Mouse (Mus musculus) forebrain, postnatal 0 days (tissue): ENCODE measurements around the gene Adamts4. TPM values are rescaled to one million over a fixed set of nuclear protein-coding genes. Genes with fewer than 3 reads are reported as not detected.
A peak's percentile ranks its signal among the peaks of the same experiment; 100 is the strongest.

Experiments
- ATAC-seq: fragments of 200-750 bp; cut with Nextera tagmentation; 2 replicates; pipeline ENCODE4 v1.8.0; 2017; ENCODE audit warnings: mild to moderate bottlenecking, moderate library complexity
- DNase-seq: peaks from one replicate; pipeline ENCODE4 v3.0.0-alpha.2; 2015
- H3K27ac ChIP-seq: fragments of 300-500 bp; sonication (generic); 2 replicates; pipeline ENCODE4 v1.5.1; 2014; ENCODE audit warnings: low read depth, mild to moderate bottlenecking, antibody characterized with exemption, low read length, moderate library complexity, mixed read lengths
- H3K27me3 ChIP-seq: fragments of 300-500 bp; sonication (generic); 2 replicates; pipeline ENCODE4 v1.6.1; 2014; ENCODE audit warnings: mild to moderate bottlenecking, low read length, mixed read lengths; ENCODE audit not compliant: insufficient read depth
- H3K36me3 ChIP-seq: fragments of 300-500 bp; sonication (generic); 2 replicates; pipeline ENCODE4 v1.6.1; 2014; ENCODE audit warnings: mild to moderate bottlenecking, moderate library complexity; ENCODE audit not compliant: insufficient read depth
- H3K4me1 ChIP-seq: fragments of 300-500 bp; sonication (generic); 2 replicates; pipeline ENCODE4 v1.6.1; 2014; ENCODE audit warnings: antibody characterized with exemption; ENCODE audit not compliant: insufficient read depth
- H3K4me2 ChIP-seq: fragments of 300-500 bp; sonication (generic); 2 replicates; pipeline ENCODE4 v1.6.1; 2014; ENCODE audit warnings: low read depth, mild to moderate bottlenecking, moderate library complexity
- H3K4me3 ChIP-seq: fragments of 300-500 bp; sonication (generic); 2 replicates; pipeline ENCODE4 v1.5.1; 2014; ENCODE audit warnings: low read depth, low read length, mixed read lengths
- H3K9ac ChIP-seq: fragments of 300-500 bp; sonication (generic); 2 replicates; pipeline ENCODE4 v1.6.1; 2014; ENCODE audit warnings: mild to moderate bottlenecking
- H3K9me3 ChIP-seq: fragments of 300-500 bp; sonication (generic); 2 replicates; pipeline ENCODE4 v1.6.1; 2016; ENCODE audit warnings: low read length
- CTCF ChIP-seq: sonication (generic); IDR thresholded peaks from 2 replicates; pipeline ENCODE4 v1.5.1; 2016; ENCODE audit warnings: antibody characterized with exemption, control low read depth, low read depth
- WGBS: fragments of 180-500 bp; shearing (Covaris S2); extraction: QIAGEN DNeasy Blood & Tissue Kit; methylation state at CpG from one replicate; pipeline ENCODE4 v1.1.7; 2014; 5-methylcytosine and 5-hydroxymethylcytosine counted together
- polyA plus RNA-seq: library from polyadenylated mRNA; unstranded; fragments of >200 nt; fragmentation: Nextera tagmentation; extraction: Ambion mirVana; gene quantifications from 2 replicates; pipeline ENCODE4 v1.2.1, GENCODE M21; 2015
- total RNA-seq: library from RNA; depleted of rRNA; stranded (reverse); fragments of >200 nt; gene quantifications from 2 replicates; pipeline ENCODE4 v1.2.3, GENCODE M21; 2014

Adamts4 gene
- total and polyA plus RNA-seq, 2 experiments from 2014 or later, result 5.6 to 5.9 TPM

DNA sequence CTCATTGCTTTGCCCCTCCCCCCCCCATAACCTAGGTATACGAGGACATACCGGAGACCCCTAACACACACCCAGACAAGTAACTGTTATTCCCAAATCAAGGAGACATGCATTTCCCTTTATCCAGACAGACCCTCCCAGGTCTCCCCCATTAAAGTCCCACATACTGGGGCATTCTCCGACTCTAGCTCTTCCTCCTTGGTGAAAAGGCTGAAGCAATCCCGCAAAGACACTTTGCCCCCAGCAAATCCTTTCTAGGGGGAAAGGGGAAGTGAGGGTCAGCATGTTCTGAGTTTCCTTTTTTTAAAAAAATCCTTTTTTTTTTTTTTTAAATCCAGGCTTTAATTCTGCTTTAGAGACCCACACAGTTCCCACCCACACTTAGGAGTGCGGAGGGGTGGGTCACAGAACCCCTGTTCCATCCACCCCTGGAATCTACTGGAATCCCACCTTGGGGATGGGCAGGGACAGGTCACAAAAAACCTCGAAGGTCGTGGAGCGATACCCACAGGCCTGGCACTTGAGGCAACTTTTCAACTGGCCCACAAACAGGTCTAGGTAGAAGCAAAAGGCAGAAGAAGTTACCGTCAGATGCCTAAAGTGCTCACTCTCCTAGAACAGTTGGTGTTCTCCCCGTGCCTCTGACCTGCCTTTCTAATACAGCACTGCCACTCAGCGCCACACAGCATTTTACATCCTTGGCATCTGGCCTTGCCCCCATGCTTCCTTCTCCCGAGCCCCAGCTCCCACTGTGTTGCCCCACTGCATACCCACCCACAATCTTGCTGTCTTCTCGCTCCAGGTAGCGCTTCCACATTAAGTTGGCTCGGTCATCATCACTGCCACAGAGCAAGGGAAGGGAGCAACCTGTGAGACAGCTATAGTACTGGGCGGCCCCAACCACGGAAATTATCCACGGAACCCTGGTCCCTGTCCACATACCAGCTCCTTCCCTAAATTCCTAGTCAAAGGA is 33.3 kb downstream of the Adamts4 start:
- no peak overlapping the region for H3K4me2 ChIP-seq
- H3K4me3 ChIP-seq, result no peak overlapping the region
- H3K9me3 ChIP-seq, result no peaks in the 10 kb centered on the region
- H3K4me1 ChIP-seq, result peaks cover 15% of the 10 kb centered on the region
- peaks cover 35% of the 10 kb centered on the region for H3K36me3 ChIP-seq
- no peak for TF ChIP-seq CTCF
- no peak overlapping the region for H3K9ac ChIP-seq
- WGBS, result 91% methylated on average over 18 of the region's 18 CpGs
- ATAC-seq (no peak), DNase-seq (no peak)
- H3K27me3 ChIP-seq, result no peaks in the 10 kb centered on the region
- H3K27ac ChIP-seq, result no peak overlapping the region

DNA sequence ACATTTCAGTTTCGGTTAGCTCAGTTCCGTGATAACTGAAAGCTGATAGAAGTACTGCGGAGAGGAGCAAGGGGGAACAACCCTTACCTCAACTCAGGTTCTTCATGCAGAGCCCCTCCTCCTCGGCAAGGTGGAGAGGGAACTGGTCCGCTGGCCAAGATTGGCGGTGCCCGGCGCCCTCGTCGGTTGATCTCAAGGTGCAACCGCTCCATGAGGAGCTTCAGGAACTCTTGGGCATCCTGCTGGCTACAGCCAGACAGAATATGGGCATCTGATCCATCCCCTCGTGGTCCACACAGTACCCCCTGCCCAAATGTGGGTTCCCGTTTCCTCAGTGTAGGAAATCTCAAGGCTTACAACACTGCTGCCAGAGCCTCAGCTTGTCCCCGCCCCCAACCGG is 34.3 kb downstream of the Adamts4 start:
- no peak for TF ChIP-seq CTCF
- DNase-seq (no peak), ATAC-seq (no peak)

DNA sequence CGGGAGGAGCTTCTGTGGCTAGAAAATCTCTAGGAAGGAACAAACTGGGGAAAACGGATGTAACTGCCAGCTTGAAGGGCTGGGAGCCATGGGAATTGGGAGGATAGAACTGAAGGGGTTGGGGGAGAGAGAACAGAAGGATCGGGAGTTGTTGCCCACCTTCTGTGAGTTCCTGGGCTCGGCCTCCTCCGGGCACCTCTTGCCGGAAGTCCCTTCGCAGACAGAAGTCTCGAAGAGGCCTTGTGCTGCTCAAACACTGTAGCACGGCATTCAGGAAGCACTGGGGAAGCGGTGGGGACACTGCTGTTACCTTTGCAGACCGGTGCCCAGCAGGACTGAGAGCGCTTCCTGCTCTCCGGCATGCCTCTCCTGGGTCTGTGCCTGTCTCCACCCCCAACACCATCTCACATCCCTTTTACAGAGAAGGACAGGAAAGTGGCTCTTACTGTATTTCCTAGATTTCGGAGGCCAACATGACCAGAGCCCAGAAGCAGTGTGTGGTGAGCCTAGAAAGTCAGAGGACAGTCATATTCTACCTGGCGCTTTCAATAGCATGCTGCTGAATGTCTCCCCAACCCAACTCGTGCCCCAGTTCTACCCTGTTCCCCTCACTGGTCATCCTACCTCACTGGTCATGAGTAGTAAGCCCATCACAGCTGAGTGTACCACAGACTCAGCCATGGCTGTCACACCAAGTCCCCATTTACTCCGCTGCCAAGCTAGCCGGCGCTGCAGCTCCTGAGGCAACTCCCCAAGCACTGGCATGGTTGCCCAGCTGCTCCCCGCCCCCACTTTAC is 35.1 kb downstream of the Adamts4 start:
- no peak overlapping the region for H3K9ac ChIP-seq
- H3K27ac ChIP-seq, result no peak overlapping the region
- ATAC-seq (no peak), DNase-seq (no peak)
- no peak overlapping the region for H3K4me2 ChIP-seq
- no peaks in the 10 kb centered on the region for H3K27me3 ChIP-seq
- H3K4me1 ChIP-seq, result peaks cover 11% of the 10 kb centered on the region
- peaks cover 45% of the 10 kb centered on the region for H3K36me3 ChIP-seq
- 86% methylated on average over 20 of the region's 20 CpGs for WGBS
- TF ChIP-seq CTCF, result no peak
- H3K4me3 ChIP-seq, result no peak overlapping the region
- H3K9me3 ChIP-seq, result no peaks in the 10 kb centered on the region

More for the DNA sequence above, 34.3 kb downstream of the Adamts4 start:
- Histone ChIP-seq H3K4me3 (no peak overlapping the region), H3K9me3 (no peaks in the 10 kb centered on the region), H3K27ac (no peak overlapping the region), H3K27me3 (no peaks in the 10 kb centered on the region), H3K36me3 (peaks cover 41% of the 10 kb centered on the region), H3K4me2 (no peak overlapping the region), H3K4me1 (peaks cover 15% of the 10 kb centered on the region), H3K9ac (no peak overlapping the region)
- WGBS, result 91% methylated on average over 15 of the region's 15 CpGs

DNA sequence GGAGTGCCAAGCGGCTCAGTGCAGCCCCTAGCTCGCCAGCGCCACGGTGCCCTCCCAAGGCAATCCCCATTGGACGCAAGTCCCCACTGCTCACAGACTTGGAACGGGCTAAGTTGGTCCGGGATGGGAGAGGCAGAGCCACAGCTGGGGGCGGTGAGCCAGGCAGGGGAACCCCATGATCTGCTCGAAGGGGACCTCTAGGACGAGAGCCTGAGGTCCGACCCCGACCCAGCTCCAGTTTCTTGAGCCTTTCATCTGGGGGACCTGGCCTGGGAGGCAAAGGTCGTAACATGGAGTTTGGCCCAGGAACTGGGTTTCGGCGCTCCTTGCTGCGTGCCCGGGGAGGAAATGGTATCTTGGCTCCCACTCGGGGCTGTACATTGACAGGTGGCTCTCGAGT is 36.3 kb downstream of the Adamts4 start:
- H3K4me3 ChIP-seq, result peak overlapping the region; percentile 66; the same call in 1 of the 2 replicates
- TF ChIP-seq CTCF, result no peak
- ATAC-seq (no peak), DNase-seq (no peak)
- peaks cover 45% of the 10 kb centered on the region for H3K36me3 ChIP-seq
- no peak overlapping the region for H3K9ac ChIP-seq
- 91% methylated on average over 19 of the region's 19 CpGs for WGBS
- peak overlapping the region; percentile 59 for H3K4me2 ChIP-seq
- no peaks in the 10 kb centered on the region for H3K9me3 ChIP-seq
- no peak overlapping the region for H3K27ac ChIP-seq
- no peaks in the 10 kb centered on the region for H3K27me3 ChIP-seq
- peaks cover 6% of the 10 kb centered on the region for H3K4me1 ChIP-seq

DNA sequence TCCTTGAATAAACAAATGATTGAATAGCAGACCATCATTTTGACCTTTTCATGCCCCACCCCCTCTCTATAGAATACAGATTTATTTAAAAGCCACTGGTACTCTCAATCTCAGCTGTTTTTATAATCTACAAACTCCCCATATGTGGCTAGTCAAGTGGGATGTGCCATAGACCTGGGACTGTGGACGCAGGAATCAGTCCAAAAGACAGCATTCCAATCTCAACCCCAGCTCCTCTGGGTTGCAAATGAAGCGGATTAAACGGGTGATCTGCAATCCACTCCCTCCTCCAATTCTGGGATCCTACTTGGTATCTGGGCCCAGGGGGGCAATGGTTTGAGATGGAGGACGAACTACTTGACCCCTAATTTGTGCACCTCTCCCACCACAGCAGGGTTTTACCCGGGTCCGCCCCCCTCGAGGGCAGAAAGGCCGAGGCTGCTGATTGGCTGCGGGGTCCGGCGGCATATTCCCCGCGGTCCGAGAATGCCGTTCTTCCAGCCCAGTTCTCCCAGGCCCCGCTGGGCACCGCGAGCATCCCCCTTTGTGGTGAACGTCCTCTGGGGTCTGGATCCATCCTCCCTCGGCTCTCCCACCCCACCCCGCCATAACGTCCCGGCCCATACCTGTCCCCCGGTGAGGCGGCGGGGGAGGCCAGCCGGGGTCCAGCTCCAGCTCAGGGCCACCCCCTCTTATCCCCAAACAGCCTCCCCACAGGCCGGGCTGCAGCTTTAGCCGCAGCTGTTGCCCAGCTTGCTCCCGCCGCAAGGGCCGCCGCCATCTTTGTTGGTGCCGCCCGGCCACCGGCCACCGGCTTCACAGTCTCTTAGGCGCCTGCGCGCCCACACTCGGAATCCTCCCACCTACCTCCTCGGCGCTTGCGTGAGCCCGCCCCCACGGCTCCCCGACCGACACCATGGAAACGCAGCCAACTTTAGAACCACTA is 37.2 kb downstream of the Adamts4 start, which contains the start of gene Usp21:
Gene Usp21, minus strand, starts transcription at position 856 of the 946 bp plus-strand sequence.
- H3K4me3 ChIP-seq, result peak within 1 kb of the TSS; percentile 66
- H3K27me3 ChIP-seq, result no peaks in the 10 kb centered on the region
- peak; percentile 99 for ATAC-seq
- no peaks in the 10 kb centered on the region for H3K9me3 ChIP-seq
- TF ChIP-seq CTCF, result no peak
- peak within 1 kb of the TSS; percentile 59 for H3K4me2 ChIP-seq
- H3K4me1 ChIP-seq, result peaks cover 5% of the 10 kb centered on the region; the same call in 1 of the 2 replicates
- peak; percentile 96 for DNase-seq
- 1% methylated on average over 46 of the region's 49 CpGs for WGBS
- peaks cover 39% of the 10 kb centered on the region for H3K36me3 ChIP-seq
- peak within 1 kb of the TSS; percentile 86 for H3K27ac ChIP-seq
- H3K9ac ChIP-seq, result peak within 1 kb of the TSS; percentile 90

DNA sequence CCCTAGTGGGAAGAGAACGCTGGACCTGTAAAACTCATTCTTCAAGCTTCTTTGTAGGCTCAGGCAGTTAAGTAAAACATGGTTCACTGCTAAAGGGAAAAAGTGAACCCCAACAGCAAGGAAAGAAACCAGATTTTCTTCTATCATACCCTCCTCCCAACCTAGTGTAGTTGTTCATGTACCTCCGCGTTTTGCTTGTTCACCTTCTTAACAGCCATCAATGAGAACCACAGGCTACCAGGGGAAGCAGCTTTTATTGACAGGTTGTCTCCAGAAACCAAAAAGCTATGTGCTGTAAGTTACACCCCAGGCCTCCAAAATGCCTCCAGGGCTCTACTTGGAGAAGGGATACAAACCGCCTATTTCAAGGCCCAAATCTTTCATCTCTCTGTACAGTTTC is 38.1 kb downstream of the Adamts4 start:
- TF ChIP-seq CTCF, result no peak
- ATAC-seq (no peak), DNase-seq (no peak)
- Histone ChIP-seq H3K9me3 (no peaks in the 10 kb centered on the region), H3K36me3 (peaks cover 35% of the 10 kb centered on the region), H3K4me3 (no peak overlapping the region), H3K9ac (no peak overlapping the region), H3K4me1 (peaks cover 7% of the 10 kb centered on the region), H3K27me3 (no peaks in the 10 kb centered on the region), H3K27ac (peak overlapping the region; percentile 86), H3K4me2 (0 out of 2 replicates have a peak overlapping the region, but pooled peaks have one; percentile 59)
- WGBS, result 67% methylated on average over 4 of the region's 4 CpGs
